Mouse (Mus musculus): ENCODE data around the gene Pdia6. TPM values are rescaled to one million over a fixed set of nuclear protein-coding genes. Genes with fewer than 3 reads are reported as not detected.

The Pdia6 gene
- polyA plus RNA-seq, 1 experiment, result 19.6 TPM

GRCm38 (mm10) chr12:17263881-17264280 lies 2.5 kb upstream of the Pdia6 start:
- no peak overlapping the region for H3K27ac ChIP-seq (ENCODE audit: insufficient read depth, low read depth, low read length)
- TF ChIP-seq POLR2A (IDR thresholded peaks at IDR 0.05; ENCODE audit: low read depth, low read length), result no peak
- no peak for TF ChIP-seq CTCF (IDR thresholded peaks at IDR 0.05; ENCODE audit: extremely low read depth, insufficient read length, insufficient replicate concordance, low read depth, low read length)
- 75% methylated on average over 3 of the region's 3 CpGs for WGBS
- H3K27me3 ChIP-seq (ENCODE audit: control insufficient read depth, insufficient read depth, low read length), result no peaks in the 10 kb centered on the region
- no peaks in the 10 kb centered on the region for H3K36me3 ChIP-seq (ENCODE audit: control insufficient read depth, insufficient read depth, low read length)
- H3K4me1 ChIP-seq (ENCODE audit: control insufficient read depth, insufficient read depth, insufficient read length, low read length), result peaks cover 6% of the 10 kb centered on the region; the same call in 1 of the 2 replicates
- H3K4me3 ChIP-seq (ENCODE audit: low read depth, low read length), result no peak overlapping the region

- 86% methylated on average over 2 of the region's 2 CpGs for WGBS
- no peak overlapping the region for H3K27ac ChIP-seq (ENCODE audit: insufficient read depth, low read depth, low read length)
- H3K36me3 ChIP-seq (ENCODE audit: control insufficient read depth, insufficient read depth, low read length), result no peaks in the 10 kb centered on the region
- TF ChIP-seq CTCF (IDR thresholded peaks at IDR 0.05; ENCODE audit: extremely low read depth, insufficient read length, insufficient replicate concordance, low read depth, low read length), result no peak
- no peak for TF ChIP-seq POLR2A (IDR thresholded peaks at IDR 0.05; ENCODE audit: low read depth, low read length)
- H3K27me3 ChIP-seq (ENCODE audit: control insufficient read depth, insufficient read depth, low read length), result no peaks in the 10 kb centered on the region
- H3K4me1 ChIP-seq (ENCODE audit: control insufficient read depth, insufficient read depth, insufficient read length, low read length), result peaks cover 7% of the 10 kb centered on the region; the same call in 1 of the 2 replicates
- H3K4me3 ChIP-seq (ENCODE audit: low read depth, low read length), result no peak overlapping the region
Measured at GRCm38 (mm10) chr12:17264826-17265225, 1.5 kb upstream of the Pdia6 start.

- H3K27ac ChIP-seq (ENCODE audit: insufficient read depth, low read depth, low read length), result 0 out of 2 replicates have a peak overlapping the region, but pooled peaks have one; percentile 4
- no peaks in the 10 kb centered on the region for H3K27me3 ChIP-seq (ENCODE audit: control insufficient read depth, insufficient read depth, low read length)
- peak overlapping the region; percentile 79 for H3K4me3 ChIP-seq (ENCODE audit: low read depth, low read length)
- peaks cover 7% of the 10 kb centered on the region; the same call in 1 of the 2 replicates for H3K4me1 ChIP-seq (ENCODE audit: control insufficient read depth, insufficient read depth, insufficient read length, low read length)
- H3K36me3 ChIP-seq (ENCODE audit: control insufficient read depth, insufficient read depth, low read length), result peaks cover 10% of the 10 kb centered on the region
- under 1% methylated on average over 21 of the region's 21 CpGs for WGBS
- TF ChIP-seq CTCF (IDR thresholded peaks at IDR 0.05; ENCODE audit: extremely low read depth, insufficient read length, insufficient replicate concordance, low read depth, low read length) (no peak), POLR2A (IDR thresholded peaks at IDR 0.05; ENCODE audit: low read depth, low read length) (no peak)
Measured at GRCm38 (mm10) chr12:17266673-17266990, 287 bp downstream of the Pdia6 start.

GRCm38 (mm10) chr12:17267316-17267715 lies 971 bp downstream of the Pdia6 start:
- TF ChIP-seq POLR2A (IDR thresholded peaks at IDR 0.05; ENCODE audit: low read depth, low read length) (no peak), CTCF (IDR thresholded peaks at IDR 0.05; ENCODE audit: extremely low read depth, insufficient read length, insufficient replicate concordance, low read depth, low read length) (no peak)
- H3K4me3 ChIP-seq (ENCODE audit: low read depth, low read length), result peak overlapping the region; percentile 31
- WGBS, result 7% methylated on average over 4 of the region's 4 CpGs
- peaks cover 7% of the 10 kb centered on the region; the same call in 1 of the 2 replicates for H3K4me1 ChIP-seq (ENCODE audit: control insufficient read depth, insufficient read depth, insufficient read length, low read length)
- H3K27me3 ChIP-seq (ENCODE audit: control insufficient read depth, insufficient read depth, low read length), result no peaks in the 10 kb centered on the region
- H3K36me3 ChIP-seq (ENCODE audit: control insufficient read depth, insufficient read depth, low read length), result peaks cover 13% of the 10 kb centered on the region
- no peak overlapping the region for H3K27ac ChIP-seq (ENCODE audit: insufficient read depth, low read depth, low read length)

DNA sequence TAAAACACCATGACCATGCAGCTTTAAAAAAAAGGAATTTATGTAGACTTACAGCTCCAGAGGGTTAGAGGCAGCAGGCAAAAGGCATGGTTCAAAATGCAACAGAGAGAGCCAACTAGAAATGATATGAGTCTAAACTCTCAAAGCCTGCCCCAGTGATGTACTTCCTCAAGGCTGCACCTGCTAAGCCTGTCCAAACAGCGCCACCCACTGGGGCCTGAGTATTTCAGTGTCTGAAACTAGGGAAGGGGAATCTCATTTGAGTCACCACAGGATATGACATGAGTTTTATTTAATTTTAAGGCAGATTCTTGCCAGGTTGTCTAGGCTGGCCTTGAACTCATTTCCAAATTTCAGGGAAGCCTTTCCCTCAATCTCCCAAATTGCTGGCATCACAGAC lies 4.9 kb downstream of the Pdia6 start:
- 69% methylated on average over 1 of the region's 1 CpGs for WGBS
- no peak overlapping the region for H3K4me3 ChIP-seq (ENCODE audit: low read depth, low read length)
- no peak overlapping the region for H3K27ac ChIP-seq (ENCODE audit: insufficient read depth, low read depth, low read length)
- H3K36me3 ChIP-seq (ENCODE audit: control insufficient read depth, insufficient read depth, low read length), result peaks cover 45% of the 10 kb centered on the region
- peaks cover 7% of the 10 kb centered on the region; the same call in 1 of the 2 replicates for H3K4me1 ChIP-seq (ENCODE audit: control insufficient read depth, insufficient read depth, insufficient read length, low read length)
- TF ChIP-seq CTCF (IDR thresholded peaks at IDR 0.05; ENCODE audit: extremely low read depth, insufficient read length, insufficient replicate concordance, low read depth, low read length) (peak; percentile 42; the same call in 1 of the 2 replicates), POLR2A (IDR thresholded peaks at IDR 0.05; ENCODE audit: low read depth, low read length) (no peak)
- no peaks in the 10 kb centered on the region for H3K27me3 ChIP-seq (ENCODE audit: control insufficient read depth, insufficient read depth, low read length)

DNA sequence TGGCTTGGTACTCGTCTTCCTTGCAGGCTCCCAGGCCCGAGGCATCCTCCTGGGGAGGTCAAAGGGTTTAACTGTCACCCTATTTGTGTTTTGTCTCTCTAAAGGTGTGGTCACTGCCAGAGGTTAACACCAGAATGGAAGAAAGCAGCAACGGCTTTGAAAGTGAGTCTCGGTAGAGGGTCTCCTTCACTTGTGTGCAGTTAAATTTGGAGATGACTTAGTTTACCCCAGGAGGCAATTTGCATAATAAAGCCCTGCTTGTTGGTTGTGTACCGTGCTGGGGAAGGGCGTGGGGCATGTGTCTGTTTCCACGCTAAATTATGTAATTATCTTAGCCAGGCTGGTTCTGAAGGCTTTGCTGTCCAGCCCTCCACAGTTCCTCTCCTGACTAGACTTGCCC lies 7.5 kb downstream of the Pdia6 start:
- Histone ChIP-seq H3K36me3 (ENCODE audit: control insufficient read depth, insufficient read depth, low read length) (peaks cover 67% of the 10 kb centered on the region), H3K27me3 (ENCODE audit: control insufficient read depth, insufficient read depth, low read length) (no peaks in the 10 kb centered on the region), H3K4me1 (ENCODE audit: control insufficient read depth, insufficient read depth, insufficient read length, low read length) (peaks cover 2% of the 10 kb centered on the region; the same call in 1 of the 2 replicates), H3K27ac (ENCODE audit: insufficient read depth, low read depth, low read length) (no peak overlapping the region), H3K4me3 (ENCODE audit: low read depth, low read length) (no peak overlapping the region)
- WGBS, result 82% methylated on average over 7 of the region's 7 CpGs
- TF ChIP-seq POLR2A (IDR thresholded peaks at IDR 0.05; ENCODE audit: low read depth, low read length) (no peak), CTCF (IDR thresholded peaks at IDR 0.05; ENCODE audit: extremely low read depth, insufficient read length, insufficient replicate concordance, low read depth, low read length) (no peak)

DNA sequence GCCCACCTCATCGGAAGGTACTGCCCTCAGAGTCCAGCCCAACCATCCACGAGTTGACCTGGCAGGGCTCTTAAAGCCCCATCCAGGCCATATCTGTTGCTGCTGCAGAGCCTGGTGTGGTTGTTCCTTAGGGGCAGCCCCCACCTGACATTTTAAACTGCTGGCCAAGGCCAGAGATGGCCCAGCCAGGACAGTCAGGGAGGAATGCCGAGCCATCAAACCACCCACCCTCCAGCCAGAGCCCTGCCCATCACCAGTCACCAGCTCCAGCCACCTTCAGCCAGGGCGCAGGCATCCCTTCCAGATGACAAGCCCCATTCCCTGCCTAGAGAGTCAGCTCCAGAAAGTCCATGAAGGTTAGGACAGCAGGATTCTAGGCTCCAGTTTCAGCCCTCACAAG lies 22.2 kb downstream of the Pdia6 start:
- Histone ChIP-seq H3K4me1 (ENCODE audit: control insufficient read depth, insufficient read depth, insufficient read length, low read length) (no peaks in the 10 kb centered on the region), H3K36me3 (ENCODE audit: control insufficient read depth, insufficient read depth, low read length) (peaks cover 16% of the 10 kb centered on the region), H3K4me3 (ENCODE audit: low read depth, low read length) (no peak overlapping the region), H3K27ac (ENCODE audit: insufficient read depth, low read depth, low read length) (no peak overlapping the region), H3K27me3 (ENCODE audit: control insufficient read depth, insufficient read depth, low read length) (no peaks in the 10 kb centered on the region)
- WGBS, result 73% methylated on average over 4 of the region's 4 CpGs
- no peak for TF ChIP-seq CTCF (IDR thresholded peaks at IDR 0.05; ENCODE audit: extremely low read depth, insufficient read length, insufficient replicate concordance, low read depth, low read length)

Data from small intestine, adult 2 months (tissue).